Mouse (Mus musculus) heart, embryonic 15.5 days (tissue): ENCODE results near the gene Il17c. TPM values are rescaled to one million over a fixed set of nuclear protein-coding genes. Genes with fewer than 3 reads are reported as not detected.

Experiments
- ATAC-seq: fragments of 200-750 bp; cut with Nextera tagmentation; replicated peaks from 2 replicates; pipeline ENCODE4 v1.8.0; 2017; ENCODE audit warnings: low read depth, moderate TSS enrichment; ENCODE audit not compliant: insufficient number of reproducible peaks, insufficient read depth, low FRiP score
- H3K27ac ChIP-seq: fragments of 300-500 bp; sonication (generic); 2 replicates; pipeline ENCODE4 v1.5.1; 2015; ENCODE audit warnings: mild to moderate bottlenecking, inconsistent platforms
- H3K27me3 ChIP-seq: fragments of 300-500 bp; sonication (generic); 2 replicates; pipeline ENCODE4 v1.6.1; 2015; ENCODE audit warnings: inconsistent platforms
- H3K36me3 ChIP-seq: fragments of 300-500 bp; sonication (generic); 2 replicates; pipeline ENCODE4 v1.6.1; 2015; ENCODE audit warnings: mild to moderate bottlenecking, inconsistent platforms
- H3K4me1 ChIP-seq: fragments of 300-500 bp; sonication (generic); replicated peaks from 2 replicates; pipeline ENCODE4 v1.6.1; 2015; ENCODE audit warnings: inconsistent platforms
- H3K4me2 ChIP-seq: fragments of 300-500 bp; sonication (generic); 2 replicates; pipeline ENCODE4 v1.6.1; 2015; ENCODE audit warnings: inconsistent platforms, mild to moderate bottlenecking, moderate library complexity
- H3K4me3 ChIP-seq: fragments of 300-500 bp; sonication (generic); 2 replicates; pipeline ENCODE4 v1.5.1; 2015; ENCODE audit warnings: mild to moderate bottlenecking, inconsistent platforms
- H3K9ac ChIP-seq: fragments of 300-500 bp; sonication (generic); 2 replicates; pipeline ENCODE4 v1.6.1; 2015; ENCODE audit warnings: mild to moderate bottlenecking, inconsistent platforms
- H3K9me3 ChIP-seq: fragments of 300-500 bp; sonication (generic); replicated peaks from 2 replicates; pipeline ENCODE4 v1.6.1; 2016; ENCODE audit warnings: inconsistent platforms
- WGBS: fragments of 180-500 bp; shearing (Covaris S2); methylation state at CpG from one replicate; pipeline ENCODE4 v1.1.7; 2015; ENCODE audit warnings: mixed read lengths; 5-methylcytosine and 5-hydroxymethylcytosine counted together
- polyA plus RNA-seq: library from polyadenylated mRNA; unstranded; fragments of >200 nt; fragmentation: Nextera tagmentation; extraction: Ambion mirVana; gene quantifications from 2 replicates; pipeline ENCODE4 v1.2.1, GENCODE M21; 2015

Il17c gene
- polyA plus RNA-seq, 1 experiment from 2014 or later: not detected

GRCm38 (mm10) chr8:122442781-122443180 lies 21.0 kb downstream of the Il17c start:
- ATAC-seq: no peak
- Histone ChIP-seq H3K9ac (peak overlapping the region; percentile 74), H3K4me2 (peak overlapping the region; percentile 98), H3K27me3 (no peaks in the 10 kb centered on the region), H3K4me1 (peaks cover 32% of the 10 kb centered on the region), H3K4me3 (peak overlapping the region; percentile 74), H3K27ac (peak overlapping the region; percentile 68), H3K9me3 (no peaks in the 10 kb centered on the region), H3K36me3 (no peaks in the 10 kb centered on the region)
- under 1% methylated on average over 12 of the region's 12 CpGs for WGBS

DNA sequence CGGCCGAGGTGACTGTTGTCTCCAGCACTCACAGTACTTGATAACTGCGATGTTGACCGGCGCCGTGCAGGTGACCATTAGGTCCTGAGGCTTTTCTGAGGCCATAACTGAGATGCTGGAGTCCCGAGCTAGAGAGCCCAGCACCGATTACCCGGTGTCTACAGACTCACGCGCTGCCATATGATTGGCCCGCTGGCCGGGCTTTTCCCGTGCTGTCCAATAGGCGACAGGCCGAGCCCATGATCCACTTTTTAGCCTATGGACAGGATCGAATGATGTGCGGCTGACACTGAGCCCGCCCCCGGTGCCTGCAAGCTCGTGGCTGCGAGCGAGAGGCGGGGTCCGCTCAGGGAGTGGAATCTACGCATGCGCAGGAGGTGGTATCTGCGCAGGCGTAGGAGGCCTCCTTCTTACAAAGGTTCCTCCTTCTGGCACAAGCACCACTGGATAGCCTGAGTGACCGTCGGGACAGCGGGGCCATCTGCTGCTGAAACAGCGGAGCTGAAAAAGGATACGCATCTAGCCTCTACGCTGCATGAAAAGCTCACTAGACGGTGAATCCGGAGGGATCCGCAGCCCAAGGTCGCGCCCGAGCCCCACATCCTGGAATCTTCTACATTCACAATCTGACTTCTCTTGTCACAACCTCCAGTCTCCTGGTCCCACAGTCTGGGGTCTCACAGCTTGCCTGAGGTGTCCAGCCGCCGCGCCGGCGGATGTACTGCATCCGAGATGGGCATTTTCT lies 21.6 kb downstream of the Il17c start, which contains the start of gene Mvd:
Gene Mvd, minus strand, starts transcription at position 161 of the 745 bp plus-strand sequence.
- peak; percentile 96 for ATAC-seq
- Histone ChIP-seq H3K27ac (peak within 1 kb of the TSS; percentile 97), H3K4me1 (peaks cover 28% of the 10 kb centered on the region), H3K9me3 (no peaks in the 10 kb centered on the region), H3K4me2 (peak within 1 kb of the TSS; percentile 98), H3K36me3 (no peaks in the 10 kb centered on the region), H3K27me3 (no peaks in the 10 kb centered on the region), H3K4me3 (peak within 1 kb of the TSS; percentile 74), H3K9ac (peak within 1 kb of the TSS; percentile 74)
- under 1% methylated on average over 47 of the region's 47 CpGs for WGBS

DNA sequence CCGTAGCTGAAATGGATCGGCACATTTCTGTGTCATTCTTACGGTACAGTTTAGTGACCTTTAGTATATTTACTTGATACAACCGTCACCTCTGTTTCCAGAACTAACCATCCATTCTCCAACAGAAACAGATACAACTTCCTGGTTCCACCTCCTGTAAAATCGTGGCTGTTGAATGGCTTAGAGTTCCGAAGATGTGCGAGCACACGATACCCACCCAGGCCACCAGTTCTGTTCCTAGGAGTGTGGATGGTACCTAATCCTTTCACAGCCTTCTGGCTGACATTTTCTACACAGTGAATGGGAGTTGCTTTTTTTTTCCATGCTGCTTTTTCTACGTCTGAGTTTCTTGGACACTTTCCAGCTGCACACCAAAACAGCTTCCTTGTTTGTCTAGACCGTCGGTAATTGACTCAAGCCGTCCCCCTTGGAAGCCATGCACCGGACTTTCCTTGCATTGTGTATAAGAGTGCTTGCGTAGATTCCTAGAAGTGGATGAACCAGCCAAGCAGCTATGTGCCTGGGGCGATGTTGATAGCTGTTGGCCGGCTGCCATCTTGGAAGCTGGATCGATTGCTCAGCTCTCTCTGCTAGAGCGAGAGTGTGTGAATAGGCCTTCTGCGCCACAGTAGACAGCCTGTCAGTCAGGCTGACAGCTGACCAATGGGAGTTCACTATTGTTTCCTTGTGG lies 22.4 kb downstream of the Il17c start:
- no peaks in the 10 kb centered on the region for H3K36me3 ChIP-seq
- H3K27ac ChIP-seq: peak overlapping the region; percentile 97
- H3K4me1 ChIP-seq: peaks cover 27% of the 10 kb centered on the region
- peak overlapping the region; percentile 74 for H3K4me3 ChIP-seq
- WGBS: 5% methylated on average over 19 of the region's 19 CpGs
- ATAC-seq: peak; percentile 32
- peak overlapping the region; percentile 98 for H3K4me2 ChIP-seq
- H3K9ac ChIP-seq: peak overlapping the region; percentile 72
- no peaks in the 10 kb centered on the region for H3K9me3 ChIP-seq
- no peaks in the 10 kb centered on the region for H3K27me3 ChIP-seq

- Histone ChIP-seq H3K9me3 (no peaks in the 10 kb centered on the region), H3K27me3 (no peaks in the 10 kb centered on the region), H3K4me3 (peak overlapping the region; percentile 74; the same call in 1 of the 2 replicates), H3K27ac (peak overlapping the region; percentile 97), H3K36me3 (no peaks in the 10 kb centered on the region), H3K4me1 (peaks cover 29% of the 10 kb centered on the region), H3K4me2 (peak overlapping the region; percentile 98), H3K9ac (0 out of 2 replicates have a peak overlapping the region, but pooled peaks have one; percentile 7)
- no peak for ATAC-seq
- WGBS: 45% methylated on average over 3 of the region's 3 CpGs
Observed at GRCm38 (mm10) chr8:122445203-122445602, 23.4 kb downstream of the Il17c start.

- Histone ChIP-seq H3K4me3 (no peak overlapping the region), H3K4me2 (peak overlapping the region; percentile 36)
Observed at GRCm38 (mm10) chr8:122451161-122451703, 29.4 kb downstream of the Il17c start.

DNA sequence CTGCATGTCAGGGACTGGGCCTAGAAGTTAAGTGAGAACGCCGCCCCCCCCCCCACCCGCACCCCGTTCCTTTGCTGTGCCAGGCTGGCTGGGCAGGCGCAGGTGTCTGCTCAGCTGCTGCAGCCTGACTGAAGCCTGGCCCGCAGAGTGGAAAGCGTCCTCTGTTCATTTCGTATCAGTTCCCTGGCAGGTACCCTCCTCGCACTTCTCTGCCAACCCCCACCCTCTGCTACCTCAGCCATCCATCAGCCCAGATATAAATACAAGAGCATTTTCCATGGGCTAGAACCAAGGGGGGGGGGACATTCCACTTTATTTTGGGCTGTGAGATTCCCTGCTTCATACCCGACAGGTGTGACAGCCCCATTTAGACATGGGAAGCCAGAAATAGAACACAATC lies 30.3 kb downstream of the Il17c start:
- Histone ChIP-seq H3K4me2 (peak overlapping the region; percentile 18; the same call in 1 of the 2 replicates), H3K9ac (no peak overlapping the region), H3K27ac (peak overlapping the region; percentile 93), H3K4me3 (no peak overlapping the region), H3K9me3 (no peaks in the 10 kb centered on the region), H3K27me3 (no peaks in the 10 kb centered on the region), H3K4me1 (peaks cover 33% of the 10 kb centered on the region), H3K36me3 (no peaks in the 10 kb centered on the region)
- ATAC-seq: peak; percentile 37
- WGBS: 47% methylated on average over 10 of the region's 10 CpGs

More at GRCm38 (mm10) chr8:122451161-122451703, 29.4 kb downstream of the Il17c start:
- Histone ChIP-seq H3K9ac (no peak overlapping the region; the same call in 1 of the 2 replicates), H3K36me3 (no peaks in the 10 kb centered on the region), H3K4me1 (peaks cover 33% of the 10 kb centered on the region), H3K27ac (peak overlapping the region; percentile 93), H3K9me3 (no peaks in the 10 kb centered on the region), H3K27me3 (no peaks in the 10 kb centered on the region)
- WGBS: 37% methylated on average over 7 of the region's 7 CpGs
- peak; percentile 77 for ATAC-seq

DNA sequence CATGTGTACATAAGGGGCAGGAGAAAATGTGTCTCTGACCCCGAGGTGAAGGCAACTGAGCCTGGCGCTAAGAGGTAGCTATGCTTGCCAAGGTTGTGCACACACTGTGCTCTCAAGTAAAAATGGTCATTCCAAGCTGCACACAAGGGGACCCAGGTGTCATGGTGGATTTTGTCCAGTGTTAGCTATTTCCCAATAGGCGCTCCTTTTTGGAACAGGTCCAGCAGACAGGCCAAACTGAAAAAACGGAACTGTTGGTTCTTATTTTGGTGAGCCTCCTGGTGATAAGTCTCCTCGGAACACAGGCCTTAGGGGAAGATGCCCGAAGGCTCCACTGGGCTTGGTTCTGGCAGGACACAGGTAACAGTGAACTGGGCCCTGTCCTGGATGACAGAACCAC lies 32.6 kb downstream of the Il17c start:
- Histone ChIP-seq H3K36me3 (no peaks in the 10 kb centered on the region), H3K4me1 (peaks cover 37% of the 10 kb centered on the region), H3K4me2 (no peak overlapping the region), H3K4me3 (no peak overlapping the region), H3K27me3 (peaks cover 8% of the 10 kb centered on the region; the same call in 1 of the 2 replicates), H3K27ac (no peak overlapping the region), H3K9me3 (no peaks in the 10 kb centered on the region), H3K9ac (no peak overlapping the region)
- WGBS: 83% methylated on average over 6 of the region's 6 CpGs
- no peak for ATAC-seq

DNA sequence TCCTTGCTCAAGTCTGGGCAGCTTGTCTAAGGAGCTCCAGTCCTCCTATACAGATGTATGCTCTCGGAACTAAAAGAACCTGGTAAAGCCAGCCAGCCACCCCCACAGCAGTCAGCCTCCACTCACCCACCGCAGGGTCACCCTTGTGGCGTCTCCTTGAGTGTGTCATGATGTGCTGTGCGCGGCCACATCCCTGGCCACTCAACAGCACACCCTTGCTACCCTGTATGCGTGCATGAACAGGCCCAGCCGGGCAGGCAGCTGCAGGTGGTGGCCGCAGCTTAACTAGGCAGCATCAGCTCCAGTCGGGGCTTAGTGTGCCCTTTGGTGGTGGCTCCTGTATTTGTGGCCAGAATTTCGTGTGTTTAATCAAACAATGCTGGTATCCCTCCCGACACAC lies 35.4 kb downstream of the Il17c start:
- H3K4me2 ChIP-seq: no peak overlapping the region
- H3K9ac ChIP-seq: no peak overlapping the region
- 62% methylated on average over 11 of the region's 11 CpGs for WGBS
- no peak for ATAC-seq
- H3K36me3 ChIP-seq: no peaks in the 10 kb centered on the region
- peaks cover 23% of the 10 kb centered on the region for H3K27me3 ChIP-seq
- H3K4me3 ChIP-seq: no peak overlapping the region
- H3K27ac ChIP-seq: no peak overlapping the region
- peaks cover 42% of the 10 kb centered on the region for H3K4me1 ChIP-seq
- H3K9me3 ChIP-seq: no peaks in the 10 kb centered on the region

DNA sequence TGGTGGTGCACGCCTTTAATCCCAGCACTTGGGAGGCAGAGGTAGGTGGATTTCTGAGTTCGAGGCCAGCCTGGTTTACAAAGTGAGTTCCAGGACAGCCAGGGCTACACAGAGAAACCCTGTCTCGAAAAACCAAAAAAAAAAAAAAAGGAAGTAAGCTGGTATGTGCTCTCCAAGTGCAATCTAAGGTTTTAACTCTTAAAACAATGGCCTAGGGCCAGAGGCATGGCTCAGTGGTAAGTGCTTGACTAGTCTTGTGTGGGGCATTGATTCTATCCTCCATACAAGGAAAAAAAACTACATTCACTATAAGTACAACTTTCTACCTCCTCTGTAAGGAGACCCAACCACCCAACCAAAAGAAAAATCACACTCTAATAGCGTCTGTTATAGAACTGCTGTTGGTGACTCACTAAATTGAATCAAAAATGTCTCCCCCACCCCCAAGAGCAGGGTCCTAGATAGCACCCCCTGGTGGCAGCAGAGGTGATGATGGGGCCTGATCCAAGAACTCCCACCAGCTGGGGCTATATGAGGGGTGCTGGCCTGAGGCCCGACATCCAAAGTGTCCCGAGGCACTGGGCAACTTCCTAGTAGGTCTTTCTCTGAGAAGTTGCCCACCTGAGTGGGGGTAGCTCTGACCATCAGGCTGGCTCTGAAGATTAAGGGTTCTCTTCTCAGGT lies 37.5 kb downstream of the Il17c start:
- Histone ChIP-seq H3K9me3 (no peaks in the 10 kb centered on the region), H3K9ac (no peak overlapping the region), H3K4me1 (peaks cover 39% of the 10 kb centered on the region), H3K27ac (no peak overlapping the region), H3K36me3 (no peaks in the 10 kb centered on the region), H3K4me3 (no peak overlapping the region), H3K27me3 (peaks cover 23% of the 10 kb centered on the region), H3K4me2 (peak overlapping the region; percentile 91; the same call in 1 of the 2 replicates)
- no peak for ATAC-seq
- WGBS: 60% methylated on average over 6 of the region's 6 CpGs

DNA sequence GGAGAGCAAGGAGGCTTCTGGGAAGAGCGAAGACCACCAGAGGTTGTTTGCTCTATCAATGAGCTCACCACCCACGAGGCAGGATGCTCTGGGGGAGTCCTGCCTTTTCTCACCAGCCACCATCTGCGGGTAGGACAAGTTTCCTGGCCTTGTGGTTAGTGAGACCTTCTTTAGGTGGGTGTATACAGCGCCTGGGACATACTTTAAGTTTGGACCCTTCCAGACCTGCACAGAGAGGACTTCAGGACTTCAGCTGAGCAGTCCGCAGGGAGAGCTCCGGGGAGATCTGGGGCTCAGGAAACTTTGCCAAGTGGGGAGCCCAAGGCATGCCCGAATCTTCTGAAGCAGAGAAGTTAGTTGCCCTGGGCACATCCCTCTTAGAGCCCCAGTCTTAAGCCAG lies 38.2 kb downstream of the Il17c start:
- no peaks in the 10 kb centered on the region for H3K36me3 ChIP-seq
- 30% methylated on average over 7 of the region's 7 CpGs for WGBS
- H3K4me1 ChIP-seq: peaks cover 39% of the 10 kb centered on the region
- ATAC-seq: no peak
- no peak overlapping the region for H3K27ac ChIP-seq
- peaks cover 23% of the 10 kb centered on the region for H3K27me3 ChIP-seq
- no peaks in the 10 kb centered on the region for H3K9me3 ChIP-seq
- H3K4me2 ChIP-seq: peak overlapping the region; percentile 91
- peak overlapping the region; percentile 50 for H3K4me3 ChIP-seq
- peak overlapping the region; percentile 59 for H3K9ac ChIP-seq
